Mouse (Mus musculus): Measurements from ENCODE around the gene Snn. TPM values are rescaled to one million over a fixed set of nuclear protein-coding genes. Genes with fewer than 3 reads are reported as not detected.

Gene Snn
- polyA plus RNA-seq, 1 experiment: 17.7 TPM

GRCm38 (mm10) chr16:11040603-11041002, 20.1 kb upstream of the Snn start:
- Histone ChIP-seq H3K36me3 (ENCODE audit: control insufficient read depth, insufficient read depth, low read length, poor library complexity, severe bottlenecking) (no peaks in the 10 kb centered on the region), H3K9me3 (replicated peaks; ENCODE audit: control insufficient read depth, insufficient read depth, low read length, poor library complexity, severe bottlenecking) (no peaks in the 10 kb centered on the region), H3K27ac (ENCODE audit: insufficient read depth, low read length) (no peak overlapping the region), H3K4me1 (ENCODE audit: control insufficient read depth, insufficient read depth, low read length) (no peaks in the 10 kb centered on the region), H3K4me3 (ENCODE audit: low read depth, low read length) (no peak overlapping the region), H3K9ac (ENCODE audit: low read depth, poor library complexity, severe bottlenecking) (no peak overlapping the region), H3K27me3 (ENCODE audit: control insufficient read depth, insufficient read depth, low read length, poor library complexity, severe bottlenecking) (no peaks in the 10 kb centered on the region)
- TF ChIP-seq EP300 (IDR thresholded peaks at IDR 0.05; ENCODE audit: insufficient read depth, low read depth, low read length) (no peak), CTCF (IDR thresholded peaks at IDR 0.05; ENCODE audit: low read depth, low read length) (no peak)

DNA sequence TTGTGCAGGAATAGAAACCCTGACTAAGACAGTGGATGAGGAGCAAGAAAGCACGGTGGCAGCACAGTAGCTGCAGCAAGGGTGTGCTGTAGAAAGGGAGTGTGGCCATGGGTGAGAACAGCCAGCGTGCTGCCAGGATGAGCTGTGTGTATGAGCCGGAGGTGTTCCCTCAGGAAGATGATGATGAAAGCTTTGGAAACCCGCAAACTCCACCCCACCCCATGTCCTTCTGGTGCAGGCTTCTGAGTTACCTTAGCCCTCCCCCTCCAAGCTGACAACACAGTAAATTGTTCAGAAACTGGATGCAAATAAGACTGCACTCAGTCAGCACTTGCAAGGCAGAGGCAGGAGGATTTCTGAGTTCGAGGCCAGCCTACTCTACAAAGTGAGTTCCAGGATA, 17.5 kb upstream of the Snn start:
- Histone ChIP-seq H3K9me3 (replicated peaks; ENCODE audit: control insufficient read depth, insufficient read depth, low read length, poor library complexity, severe bottlenecking) (no peaks in the 10 kb centered on the region), H3K4me1 (ENCODE audit: control insufficient read depth, insufficient read depth, low read length) (no peaks in the 10 kb centered on the region), H3K27me3 (ENCODE audit: control insufficient read depth, insufficient read depth, low read length, poor library complexity, severe bottlenecking) (no peaks in the 10 kb centered on the region), H3K27ac (ENCODE audit: insufficient read depth, low read length) (no peak overlapping the region), H3K36me3 (ENCODE audit: control insufficient read depth, insufficient read depth, low read length, poor library complexity, severe bottlenecking) (no peaks in the 10 kb centered on the region), H3K4me3 (ENCODE audit: low read depth, low read length) (no peak overlapping the region), H3K9ac (ENCODE audit: low read depth, poor library complexity, severe bottlenecking) (no peak overlapping the region)
- no peak for TF ChIP-seq CTCF (IDR thresholded peaks at IDR 0.05; ENCODE audit: low read depth, low read length)

- H3K36me3 ChIP-seq (ENCODE audit: control insufficient read depth, insufficient read depth, low read length, poor library complexity, severe bottlenecking): no peaks in the 10 kb centered on the region
- H3K27ac ChIP-seq (ENCODE audit: insufficient read depth, low read length): no peak overlapping the region
- no peaks in the 10 kb centered on the region for H3K9me3 ChIP-seq (replicated peaks; ENCODE audit: control insufficient read depth, insufficient read depth, low read length, poor library complexity, severe bottlenecking)
- TF ChIP-seq CTCF (IDR thresholded peaks at IDR 0.05; ENCODE audit: low read depth, low read length) (no peak), EP300 (IDR thresholded peaks at IDR 0.05; ENCODE audit: insufficient read depth, low read depth, low read length) (no peak), POLR2A (IDR thresholded peaks at IDR 0.05; ENCODE audit: insufficient read depth, low read length) (no peak)
- no peaks in the 10 kb centered on the region for H3K4me1 ChIP-seq (ENCODE audit: control insufficient read depth, insufficient read depth, low read length)
- H3K4me3 ChIP-seq (ENCODE audit: low read depth, low read length): no peak overlapping the region
- H3K27me3 ChIP-seq (ENCODE audit: control insufficient read depth, insufficient read depth, low read length, poor library complexity, severe bottlenecking): no peaks in the 10 kb centered on the region
- no peak overlapping the region for H3K9ac ChIP-seq (ENCODE audit: low read depth, poor library complexity, severe bottlenecking)
Measured at GRCm38 (mm10) chr16:11046437-11046836, 14.3 kb upstream of the Snn start.

DNA sequence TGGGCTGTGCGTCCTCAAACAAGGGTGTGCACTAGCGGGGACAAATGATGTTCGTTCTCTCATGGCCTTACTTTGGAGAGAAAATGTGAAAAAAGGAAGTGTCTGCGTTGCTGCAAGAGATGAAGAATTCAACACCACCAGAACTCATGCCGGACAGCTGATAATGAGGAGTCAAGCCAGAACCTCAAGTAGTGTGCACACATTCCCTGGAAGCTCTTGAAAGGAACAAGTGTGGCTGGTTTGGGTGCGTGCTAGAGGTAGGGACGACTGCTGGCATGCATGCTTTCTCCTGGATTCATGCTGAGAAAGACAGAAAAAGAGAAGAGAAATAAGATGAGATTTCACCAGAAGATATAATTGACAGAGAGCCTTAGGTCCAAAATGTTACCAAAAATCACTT, 13.6 kb upstream of the Snn start:
- H3K27ac ChIP-seq (ENCODE audit: insufficient read depth, low read length): no peak overlapping the region
- H3K4me3 ChIP-seq (ENCODE audit: low read depth, low read length): no peak overlapping the region
- no peaks in the 10 kb centered on the region for H3K4me1 ChIP-seq (ENCODE audit: control insufficient read depth, insufficient read depth, low read length)
- TF ChIP-seq EP300 (IDR thresholded peaks at IDR 0.05; ENCODE audit: insufficient read depth, low read depth, low read length) (no peak), CTCF (IDR thresholded peaks at IDR 0.05; ENCODE audit: low read depth, low read length) (no peak), POLR2A (IDR thresholded peaks at IDR 0.05; ENCODE audit: insufficient read depth, low read length) (no peak)
- no peak overlapping the region for H3K9ac ChIP-seq (ENCODE audit: low read depth, poor library complexity, severe bottlenecking)
- H3K9me3 ChIP-seq (replicated peaks; ENCODE audit: control insufficient read depth, insufficient read depth, low read length, poor library complexity, severe bottlenecking): no peaks in the 10 kb centered on the region
- no peaks in the 10 kb centered on the region for H3K36me3 ChIP-seq (ENCODE audit: control insufficient read depth, insufficient read depth, low read length, poor library complexity, severe bottlenecking)
- H3K27me3 ChIP-seq (ENCODE audit: control insufficient read depth, insufficient read depth, low read length, poor library complexity, severe bottlenecking): no peaks in the 10 kb centered on the region

- H3K4me1 ChIP-seq (ENCODE audit: control insufficient read depth, insufficient read depth, low read length): peaks cover 3% of the 10 kb centered on the region
- H3K27me3 ChIP-seq (ENCODE audit: control insufficient read depth, insufficient read depth, low read length, poor library complexity, severe bottlenecking): no peaks in the 10 kb centered on the region
- TF ChIP-seq EP300 (IDR thresholded peaks at IDR 0.05; ENCODE audit: insufficient read depth, low read depth, low read length) (no peak), CTCF (IDR thresholded peaks at IDR 0.05; ENCODE audit: low read depth, low read length) (no peak), POLR2A (IDR thresholded peaks at IDR 0.05; ENCODE audit: insufficient read depth, low read length) (no peak)
- no peak overlapping the region for H3K4me3 ChIP-seq (ENCODE audit: low read depth, low read length)
- H3K9me3 ChIP-seq (replicated peaks; ENCODE audit: control insufficient read depth, insufficient read depth, low read length, poor library complexity, severe bottlenecking): no peaks in the 10 kb centered on the region
- H3K9ac ChIP-seq (ENCODE audit: low read depth, poor library complexity, severe bottlenecking): no peak overlapping the region
- no peaks in the 10 kb centered on the region for H3K36me3 ChIP-seq (ENCODE audit: control insufficient read depth, insufficient read depth, low read length, poor library complexity, severe bottlenecking)
- no peak overlapping the region for H3K27ac ChIP-seq (ENCODE audit: insufficient read depth, low read length)
Measured at GRCm38 (mm10) chr16:11050226-11050625, 10.5 kb upstream of the Snn start.

GRCm38 (mm10) chr16:11051134-11051533, 9.6 kb upstream of the Snn start:
- no peaks in the 10 kb centered on the region for H3K36me3 ChIP-seq (ENCODE audit: control insufficient read depth, insufficient read depth, low read length, poor library complexity, severe bottlenecking)
- no peaks in the 10 kb centered on the region for H3K9me3 ChIP-seq (replicated peaks; ENCODE audit: control insufficient read depth, insufficient read depth, low read length, poor library complexity, severe bottlenecking)
- no peak overlapping the region for H3K9ac ChIP-seq (ENCODE audit: low read depth, poor library complexity, severe bottlenecking)
- H3K4me3 ChIP-seq (ENCODE audit: low read depth, low read length): no peak overlapping the region
- H3K27ac ChIP-seq (ENCODE audit: insufficient read depth, low read length): no peak overlapping the region
- no peak for TF ChIP-seq EP300 (IDR thresholded peaks at IDR 0.05; ENCODE audit: insufficient read depth, low read depth, low read length)
- no peak for TF ChIP-seq POLR2A (IDR thresholded peaks at IDR 0.05; ENCODE audit: insufficient read depth, low read length)
- TF ChIP-seq CTCF (IDR thresholded peaks at IDR 0.05; ENCODE audit: low read depth, low read length): no peak
- peaks cover 3% of the 10 kb centered on the region for H3K4me1 ChIP-seq (ENCODE audit: control insufficient read depth, insufficient read depth, low read length)
- no peaks in the 10 kb centered on the region for H3K27me3 ChIP-seq (ENCODE audit: control insufficient read depth, insufficient read depth, low read length, poor library complexity, severe bottlenecking)

Data from ES-Bruce4 (cell line).